Mouse (Mus musculus) megakaryocyte-erythroid progenitor cell, adult 5 weeks (primary cell): ENCODE data around the gene Gm3269. TPM values are rescaled to one million over a fixed set of nuclear protein-coding genes. Genes with fewer than 3 reads are reported as not detected.

Source experiments
- polyA plus RNA-seq: library from polyadenylated mRNA; stranded (reverse); fragments of >175 nt; gene quantifications from 2 replicates; pipeline ENCODE4 v1.2.3, GENCODE M21; 2012

Gm3269 gene
- polyA plus RNA-seq, result not detected in 2 replicates

DNA sequence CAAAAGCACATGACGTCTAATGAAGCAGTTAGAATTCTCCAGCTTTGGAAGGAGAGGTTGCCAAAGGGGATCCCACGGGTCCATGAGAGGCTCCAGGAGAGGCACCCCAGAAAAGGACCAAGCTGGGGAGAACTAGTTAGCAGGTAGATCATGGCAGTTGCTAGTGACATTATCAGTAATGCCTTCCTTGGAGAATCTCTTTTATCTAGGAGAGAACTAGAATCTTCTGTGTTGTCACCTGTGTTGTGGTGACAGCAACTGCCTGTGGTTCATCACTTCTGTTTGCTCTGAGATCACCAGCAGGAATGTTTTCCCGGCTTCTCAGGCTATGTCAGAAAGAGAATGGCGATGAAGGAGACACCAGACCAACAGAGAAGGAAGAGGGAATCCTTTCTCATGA, at the start of gene Gm3269:
Gene Gm3269 (plus strand): TSS at position 301 of the 400 bp plus-strand sequence.

DNA sequence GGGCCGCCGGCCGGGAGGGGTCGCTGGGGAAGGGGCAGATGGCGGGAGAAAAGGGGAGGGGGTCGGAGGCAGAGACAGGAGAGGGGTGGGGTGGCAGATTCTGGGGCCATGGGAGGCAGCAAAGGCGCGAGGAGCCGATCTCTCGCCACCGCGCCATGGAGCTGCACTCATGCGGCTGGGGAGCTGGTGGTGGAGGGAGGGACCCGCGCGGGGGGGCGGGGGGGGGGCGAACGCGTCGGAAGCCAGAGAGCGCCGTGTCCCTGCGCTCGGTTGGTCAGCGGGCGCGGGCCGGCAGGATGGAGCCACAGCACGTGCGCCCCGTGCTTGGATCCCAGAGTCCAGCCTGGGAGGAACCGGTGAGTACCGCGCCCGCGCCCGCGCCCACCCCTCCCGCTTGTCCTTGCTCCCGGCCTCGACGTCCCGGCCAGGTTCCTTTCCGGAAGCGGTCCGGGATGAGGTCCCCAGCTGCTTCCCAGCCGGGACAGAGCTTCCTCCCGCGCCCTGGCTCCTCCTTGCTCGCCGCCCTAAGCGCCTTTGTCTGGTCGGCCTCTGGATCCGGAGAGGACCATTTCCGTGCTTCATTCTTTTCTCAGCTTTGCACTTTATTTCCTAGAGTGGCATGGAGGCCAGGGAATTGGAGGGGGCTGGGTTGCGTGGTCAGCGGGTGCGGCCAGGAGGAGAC, 17.5 kb downstream of the Gm3269 start, which contains the start of gene Gm3264:
Gene Gm3264 (plus strand): TSS at position 278 of the 682 bp plus-strand sequence.

DNA sequence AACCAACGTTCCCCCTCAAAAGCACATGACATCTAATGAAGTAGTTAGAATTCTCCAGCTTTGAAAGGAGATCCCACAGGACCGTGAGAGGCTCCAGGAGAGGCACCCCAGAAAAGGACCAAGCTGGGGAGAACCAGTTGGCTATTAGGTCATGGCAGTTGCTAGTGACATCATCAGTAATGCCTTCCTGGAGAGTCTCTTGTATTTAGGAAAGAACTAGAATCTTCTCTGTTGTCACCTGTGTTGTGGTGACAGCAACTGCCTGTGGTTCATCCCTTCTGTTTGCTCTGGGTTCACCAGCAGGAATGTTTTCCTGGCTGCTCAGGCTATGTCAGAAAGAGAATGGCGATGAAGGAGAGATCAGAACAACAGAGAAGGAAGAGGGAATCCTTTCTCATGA, 54.2 kb downstream of the Gm3269 start, which contains the start of gene Gm3278:
Gene Gm3278 (plus strand): TSS at position 301 of the 400 bp plus-strand sequence.

Other genes starting within 250 kb of the Gm3269 start
- gene Gm8159, start 205.8 kb upstream of the Gm3269 start, polyA plus RNA-seq, result not detected in 2 replicates
- not detected in 2 replicates for gene Gm3239, start 173.9 kb upstream of the Gm3269 start, polyA plus RNA-seq
- not detected in 2 replicates for gene Gm7876, start 128.9 kb upstream of the Gm3269 start, polyA plus RNA-seq
- not detected in 2 replicates for gene Gm3252, start 111.3 kb upstream of the Gm3269 start, polyA plus RNA-seq
- not detected in 2 replicates for gene Gm9602, start 61.8 kb upstream of the Gm3269 start, polyA plus RNA-seq
- gene Gm3264, start 17.5 kb downstream of the Gm3269 start, polyA plus RNA-seq, result not detected in 2 replicates
- gene Gm3278, start 54.3 kb downstream of the Gm3269 start, polyA plus RNA-seq, result not detected in 2 replicates
- gene Gm8297, start 145.8 kb downstream of the Gm3269 start, polyA plus RNA-seq, result not detected in 2 replicates
- not detected in 2 replicates for gene Gm3298, start 177.8 kb downstream of the Gm3269 start, polyA plus RNA-seq
- gene 4930555G01Rik, start 212.5 kb downstream of the Gm3269 start, polyA plus RNA-seq, result not detected in 2 replicates
- gene Gm8281, start 232.9 kb downstream of the Gm3269 start, polyA plus RNA-seq, result not detected in 2 replicates